Mouse (Mus musculus) c-Kit-negative CD71-positive TER-119-positive erythroid progenitor cells, embryonic 14.5 days (primary cell): ENCODE measurements around the gene Engase.

Source experiments
- DNase-seq: peaks from one replicate; pipeline ENCODE4 v3.0.0-alpha.2; 2013; ENCODE audit warnings: low read depth, low spot score

Gene Engase

DNA sequence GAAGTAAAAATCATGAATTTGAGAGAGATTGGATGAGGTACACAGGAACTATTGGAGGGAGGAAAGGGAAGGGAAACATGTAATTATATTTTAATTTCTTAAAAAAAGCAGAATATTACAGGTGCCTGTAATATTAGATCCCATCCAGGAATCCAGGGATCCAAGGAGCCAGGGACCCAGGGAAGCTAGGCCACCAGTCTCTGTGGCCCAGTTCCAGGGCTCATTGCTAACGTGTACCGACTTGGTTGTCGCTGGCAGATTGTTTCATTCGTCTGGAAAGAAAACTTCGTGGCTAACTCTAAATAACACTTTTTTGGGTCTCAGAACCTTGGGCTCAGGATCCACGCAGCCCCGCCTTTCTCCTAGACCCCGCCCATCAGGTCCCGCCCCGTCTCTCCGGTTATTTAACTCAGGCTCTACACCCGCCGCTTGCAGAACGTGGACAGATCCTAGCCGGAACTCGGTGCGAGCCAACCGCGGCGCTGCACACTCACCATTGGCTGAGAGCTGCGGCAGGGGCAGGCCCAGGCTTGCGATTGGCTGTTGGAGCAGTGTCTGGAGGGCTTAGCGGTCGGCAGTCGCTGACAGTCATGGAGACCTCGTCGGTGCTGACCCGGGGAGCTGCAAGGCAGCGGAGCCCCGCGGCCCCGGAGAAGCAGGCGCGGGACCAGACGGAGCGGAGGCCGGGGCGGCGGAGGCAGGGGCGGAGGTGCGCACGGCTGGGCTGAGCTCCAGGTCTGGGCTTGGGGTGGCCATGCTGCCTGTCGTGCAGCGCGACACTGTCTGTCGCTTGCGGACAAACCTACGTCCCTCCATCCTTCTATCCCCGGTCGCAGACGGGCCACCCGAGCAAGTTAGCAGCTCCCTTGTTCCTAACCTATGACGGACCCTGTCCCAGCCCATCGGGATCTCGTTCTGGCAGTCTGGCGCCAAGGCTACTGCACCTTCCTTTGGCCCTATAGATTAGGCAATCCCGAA is at the start of gene Engase:
Gene Engase (plus strand): TSS at position 434 of the 978 bp plus-strand sequence.
- DNase-seq = peak; percentile 74

DNA sequence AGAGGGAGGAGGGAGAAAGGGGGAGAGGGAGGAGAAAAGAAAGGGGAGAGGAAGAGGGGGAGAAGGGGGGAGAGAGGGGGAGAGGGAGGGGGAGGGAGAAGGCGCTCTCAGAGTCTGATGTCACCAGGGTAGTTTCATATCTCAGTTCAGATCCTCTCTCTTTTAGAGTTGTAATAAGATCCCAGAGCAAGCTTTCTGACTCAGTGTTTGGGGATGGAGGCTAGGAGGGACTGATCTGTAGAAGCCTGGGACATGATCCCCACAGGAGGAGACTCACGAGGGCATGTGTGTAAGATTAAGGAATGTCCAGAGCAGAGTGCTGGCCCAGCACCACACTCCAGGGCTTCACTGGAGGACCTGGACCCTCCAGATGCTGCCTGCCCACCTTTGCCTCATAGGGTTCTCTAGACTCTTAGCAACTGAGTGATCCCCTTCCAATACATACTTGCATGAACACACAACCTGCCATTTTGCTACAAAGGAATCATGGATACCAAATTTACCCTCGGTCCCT is 49.3 kb upstream of the Engase start:
- DNase-seq = no peak

DNA sequence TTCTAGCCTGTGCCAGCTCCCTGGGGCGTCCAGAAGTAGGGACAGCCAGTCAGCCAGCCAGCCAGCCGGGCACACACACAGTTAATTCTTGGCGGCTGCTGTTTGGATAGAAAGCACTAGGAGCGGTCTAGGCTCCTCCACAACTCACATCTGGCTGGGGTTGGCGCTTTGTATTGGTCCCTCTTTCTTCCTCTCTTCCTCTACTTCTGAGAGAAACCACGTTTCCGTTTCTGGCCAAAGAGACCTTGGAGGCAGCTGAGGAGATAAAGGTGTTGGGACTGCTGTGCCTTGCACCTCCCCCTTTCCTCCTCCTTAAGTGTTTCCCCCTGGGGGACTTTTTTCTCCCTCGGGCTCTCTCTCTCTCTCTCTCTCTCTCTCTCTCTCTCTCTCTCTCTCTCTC is 48.6 kb upstream of the Engase start, which contains the start of gene C1qtnf1:
Gene C1qtnf1 (plus strand): TSS at position 218 of the 400 bp plus-strand sequence.
- DNase-seq = no peak

- no peak for DNase-seq
Observed at GRCm38 (mm10) chr11:118428460-118428868, 48.2 kb upstream of the Engase start.

DNA sequence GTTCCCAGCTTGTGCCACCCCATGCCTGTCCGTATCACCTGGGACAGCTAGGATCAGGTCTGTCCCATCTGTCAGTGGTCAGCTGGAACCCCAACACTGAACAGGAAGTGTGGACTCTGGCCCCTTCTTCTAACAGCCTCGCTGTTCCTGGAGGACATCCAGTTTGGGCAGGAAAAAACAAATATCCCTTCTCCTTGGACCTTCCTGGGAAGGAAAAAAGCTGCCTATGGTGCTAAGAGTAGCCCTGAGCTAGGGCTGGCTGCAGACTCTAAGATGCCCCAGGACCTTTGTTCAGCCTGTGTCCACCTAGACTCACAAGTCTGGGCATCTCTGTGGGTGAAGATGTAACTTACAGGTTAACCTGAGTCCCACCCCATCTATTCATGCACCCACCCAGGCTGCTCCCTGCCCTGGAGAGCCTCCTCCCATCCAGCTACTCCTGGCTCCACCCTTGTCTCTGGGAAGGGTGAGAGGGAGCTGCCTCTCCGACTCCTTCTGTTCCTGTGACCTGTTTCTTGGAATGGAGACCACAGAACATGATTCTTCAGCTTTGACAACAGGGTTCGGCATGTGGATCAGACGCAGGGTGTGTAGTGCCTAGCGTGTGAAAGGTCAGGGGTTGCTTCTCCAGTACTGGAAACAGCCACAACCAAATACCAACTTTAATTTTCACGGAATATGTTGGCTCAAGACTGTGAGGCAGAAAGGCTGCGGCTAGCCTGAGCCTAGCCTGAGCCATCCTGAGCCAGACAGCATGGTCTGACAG is 47.5 kb upstream of the Engase start:
- no peak for DNase-seq

DNA sequence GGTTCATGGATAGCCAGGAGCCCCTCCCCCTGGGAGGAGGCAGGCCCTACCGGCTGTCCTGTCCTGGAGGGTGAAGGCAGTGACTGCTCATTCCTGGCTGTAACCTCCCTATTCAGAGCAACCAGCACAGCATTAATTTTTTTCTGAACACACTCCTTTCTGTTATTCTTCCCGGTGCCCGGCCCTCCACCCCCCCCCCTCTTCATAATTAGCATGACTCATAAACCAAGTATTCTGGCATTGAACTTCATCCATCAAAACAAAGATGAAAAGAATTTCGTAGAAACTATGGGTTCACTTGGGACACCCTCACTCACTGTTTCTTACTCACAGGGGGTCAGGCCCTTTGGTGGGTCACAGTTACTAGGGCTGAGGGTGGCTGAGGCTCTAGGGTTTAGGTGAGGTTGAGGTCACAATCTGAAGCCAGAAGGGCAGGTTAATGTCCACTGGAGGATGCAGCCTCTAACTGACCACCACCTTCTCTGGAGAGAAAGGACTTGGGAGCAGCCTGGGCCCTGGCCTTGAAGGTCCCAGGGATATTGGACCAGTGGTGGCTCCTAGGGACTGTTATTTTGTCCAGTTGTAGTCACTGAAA is 46.2 kb upstream of the Engase start:
- no peak for DNase-seq

GRCm38 (mm10) chr11:118431100-118431948 is 45.3 kb upstream of the Engase start:
- no peak for DNase-seq

GRCm38 (mm10) chr11:118433398-118433868 is 43.2 kb upstream of the Engase start:
- no peak for DNase-seq

GRCm38 (mm10) chr11:118434093-118434492 is 42.5 kb upstream of the Engase start:
- no peak for DNase-seq

GRCm38 (mm10) chr11:118436471-118436935 is 40.1 kb upstream of the Engase start:
- no peak for DNase-seq

- no peak for DNase-seq
Observed at GRCm38 (mm10) chr11:118438665-118439414, 37.8 kb upstream of the Engase start.

DNA sequence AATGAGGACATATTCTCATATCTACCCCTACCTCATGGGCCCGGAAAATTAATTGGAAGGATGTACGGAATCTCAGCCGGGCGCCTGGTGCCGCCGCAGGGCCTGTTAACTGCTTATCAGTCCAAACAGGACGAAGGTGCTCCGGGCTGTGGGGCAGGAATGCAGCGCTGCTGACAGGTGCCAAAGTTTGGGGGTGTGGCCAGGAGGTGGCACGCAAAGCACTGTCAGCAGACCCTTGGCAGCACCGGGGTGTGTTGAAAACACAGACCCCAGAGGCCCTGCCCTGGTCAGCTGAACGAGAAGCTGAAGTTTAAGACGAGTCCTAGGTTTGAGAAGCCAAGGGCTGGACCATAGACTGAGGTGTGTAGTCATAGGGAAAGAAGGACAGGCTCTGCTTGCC is 33.9 kb upstream of the Engase start:
- no peak for DNase-seq

DNA sequence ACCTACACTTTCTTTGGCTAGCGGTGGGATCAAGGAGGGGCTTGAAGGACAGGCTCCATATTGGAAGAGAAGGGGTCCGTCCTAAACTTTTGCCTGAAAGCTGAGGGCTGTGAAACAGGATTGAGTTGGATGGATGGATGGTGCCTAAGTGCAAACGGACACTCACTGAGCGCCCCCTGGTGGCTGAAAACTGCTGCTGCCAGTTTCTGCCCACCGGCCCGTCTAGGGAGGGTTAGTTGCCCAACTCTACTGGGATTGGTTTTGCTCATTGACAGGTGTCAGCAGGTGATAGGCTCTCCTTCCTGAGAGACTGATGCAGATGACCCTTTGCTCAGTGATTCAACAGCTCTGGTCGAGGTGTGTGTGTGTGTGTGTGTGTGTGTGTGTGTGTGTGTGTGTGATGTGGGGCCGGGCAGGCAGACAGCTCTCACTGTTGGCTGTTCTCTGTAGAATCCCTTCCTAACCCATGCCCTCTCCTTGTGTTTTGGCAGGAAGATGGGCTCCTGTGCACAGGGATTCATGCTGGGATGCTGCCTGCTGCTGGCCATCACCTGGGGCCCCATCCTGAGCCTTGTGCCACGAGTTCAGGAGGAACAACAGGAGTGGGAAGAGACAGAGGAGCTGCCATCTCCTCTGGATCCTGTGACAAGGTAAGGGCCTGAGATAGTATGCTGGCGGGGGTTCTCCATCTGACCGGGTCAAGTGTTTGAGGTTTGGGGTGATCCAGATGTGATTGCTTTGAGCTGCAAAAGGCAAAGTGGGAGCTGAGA is 33.2 kb upstream of the Engase start:
- no peak for DNase-seq

DNA sequence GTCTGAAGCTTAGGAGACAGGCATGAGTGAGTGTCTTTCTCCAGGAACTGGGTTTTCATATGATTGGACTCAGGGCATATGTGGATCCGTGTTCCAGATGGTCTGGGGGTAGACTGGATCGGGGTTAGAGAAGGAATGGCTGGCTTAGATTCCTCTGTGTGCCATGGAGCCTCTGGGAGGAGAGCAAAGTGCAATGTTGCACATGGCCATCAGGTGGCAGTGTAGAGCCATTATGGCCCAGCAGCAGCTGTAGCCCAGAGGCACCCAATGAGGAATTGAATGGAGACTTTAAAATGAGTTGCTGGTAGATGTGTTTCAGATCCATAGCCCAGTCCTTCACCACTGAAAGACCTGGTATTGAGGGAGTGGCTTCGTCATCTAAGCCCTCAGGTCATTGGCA is 30.8 kb upstream of the Engase start:
- peak; percentile 48 for DNase-seq

GRCm38 (mm10) chr11:118447346-118447745 is 29.3 kb upstream of the Engase start:
- DNase-seq = no peak

DNA sequence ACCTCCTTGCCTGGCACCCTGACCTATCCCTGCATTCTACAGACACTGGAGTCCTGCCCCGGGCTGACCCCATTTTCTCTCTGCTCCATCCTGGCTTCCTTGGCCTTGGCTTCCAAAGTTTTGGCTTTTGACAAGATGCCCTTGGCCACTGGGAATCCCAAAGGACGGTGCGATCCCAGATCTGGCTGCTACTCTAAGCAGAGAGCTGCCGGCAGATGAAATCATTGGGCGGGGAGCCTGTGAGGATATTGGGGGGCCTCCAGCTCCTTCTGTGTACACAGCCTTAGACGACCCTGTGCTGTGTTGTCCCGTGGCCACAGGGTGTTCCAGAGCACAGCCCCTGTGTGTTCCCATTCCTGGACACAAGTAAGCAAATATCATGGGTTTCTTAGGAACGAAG is 28.2 kb upstream of the Engase start:
- DNase-seq = no peak

DNA sequence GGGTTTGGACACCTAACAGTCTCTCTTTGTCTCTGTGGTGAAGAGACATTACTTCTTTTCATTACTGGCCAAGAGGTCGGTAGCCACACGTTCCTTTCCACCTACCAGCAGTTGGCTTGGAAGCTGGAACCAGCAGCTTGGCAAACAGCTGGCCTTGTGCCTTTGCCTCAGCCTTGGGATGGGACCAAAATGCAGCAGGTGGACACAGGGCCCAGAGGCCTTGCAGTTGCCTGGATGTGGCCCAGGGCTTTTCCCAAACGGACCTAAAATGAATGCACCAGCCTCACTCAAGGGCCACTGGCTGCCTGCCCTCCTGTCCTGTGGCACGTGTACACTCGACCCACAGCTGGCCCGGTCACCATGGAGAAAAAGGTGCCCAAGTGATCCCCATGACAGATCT is 25.4 kb upstream of the Engase start:
- no peak for DNase-seq

- DNase-seq = no peak
Observed at GRCm38 (mm10) chr11:118452955-118453354, 23.7 kb upstream of the Engase start.
